Mouse (Mus musculus): ENCODE data around the gene Lcn8. TPM values are rescaled to one million over a fixed set of nuclear protein-coding genes. Genes with fewer than 3 reads are reported as not detected.

Gene Lcn8
- polyA plus RNA-seq (2015; fragmentation: Nextera tagmentation; extraction: Ambion mirVana): not detected in 2 replicates

GRCm38 (mm10) chr2:25652902-25653301, at the start of gene Lcn8:
Lcn8 (plus strand) TSS chr2:25653120.

GRCm38 (mm10) chr2:25607761-25608622, 44.9 kb upstream of the Lcn8 start, which contains the start of gene Rabl6:
Rabl6 (minus strand) TSS chr2:25608521.

GRCm38 (mm10) chr2:25617578-25617977, 35.3 kb upstream of the Lcn8 start, which contains the start of gene Ccdc183:
Ccdc183 (minus strand) TSS chr2:25617678.

GRCm38 (mm10) chr2:25621229-25622200, 31.4 kb upstream of the Lcn8 start, which contains the start of gene Tmem141:
Tmem141 (minus strand) TSS chr2:25622005.

GRCm38 (mm10) chr2:25627811-25628210, 25.1 kb upstream of the Lcn8 start, which contains the start of gene Fcna:
Fcna (minus strand) TSS chr2:25628030.

GRCm38 (mm10) chr2:25657652-25658051, 4.7 kb downstream of the Lcn8 start, which contains the start of gene Lcn5:
Lcn5 (plus strand) TSS chr2:25657952.

GRCm38 (mm10) chr2:25676486-25676885, 23.6 kb downstream of the Lcn8 start, which contains the start of gene Lcn6:
Lcn6 (plus strand) TSS chr2:25676786.

GRCm38 (mm10) chr2:25682426-25682825, 29.5 kb downstream of the Lcn8 start, which contains the start of gene Lcn10:
Lcn10 (plus strand) TSS chr2:25682726.

GRCm38 (mm10) chr2:25699743-25700142, 46.8 kb downstream of the Lcn8 start, which contains the start of gene Obp2a:
Obp2a (plus strand) TSS chr2:25700043.

Other genes with a start within 250 kb of the Lcn8 start
- 0.30 and 0.41 TPM in 2 replicates for gene Fut7, start 229.9 kb upstream of the Lcn8 start, polyA plus RNA-seq (2015; fragmentation: Nextera tagmentation; extraction: Ambion mirVana)
- 11.5 and 17.0 TPM in 2 replicates for gene Abca2, start 224.4 kb upstream of the Lcn8 start, polyA plus RNA-seq (2015; fragmentation: Nextera tagmentation; extraction: Ambion mirVana)
- 1.3 and 1.8 TPM in 2 replicates for gene Clic3, start 196.3 kb upstream of the Lcn8 start, polyA plus RNA-seq (2015; fragmentation: Nextera tagmentation; extraction: Ambion mirVana)
- gene Paxx, start 192.0 kb upstream of the Lcn8 start, polyA plus RNA-seq (2015; fragmentation: Nextera tagmentation; extraction: Ambion mirVana): 131 and 140 TPM in 2 replicates
- gene Ptgds, start 183.1 kb upstream of the Lcn8 start, polyA plus RNA-seq (2015; fragmentation: Nextera tagmentation; extraction: Ambion mirVana): 1,109 and 2,669 TPM in 2 replicates
- gene Lcn12, start 159.2 kb upstream of the Lcn8 start, polyA plus RNA-seq (2015; fragmentation: Nextera tagmentation; extraction: Ambion mirVana): not detected in 2 replicates
- gene Fbxw5, start 152.4 kb upstream of the Lcn8 start, polyA plus RNA-seq (2015; fragmentation: Nextera tagmentation; extraction: Ambion mirVana): 103 and 115 TPM in 2 replicates
- gene C8g, start 151.4 kb upstream of the Lcn8 start, polyA plus RNA-seq (2015; fragmentation: Nextera tagmentation; extraction: Ambion mirVana): 6.2 TPM in 2 replicates
- gene Traf2, start 106.2 kb upstream of the Lcn8 start, polyA plus RNA-seq (2015; fragmentation: Nextera tagmentation; extraction: Ambion mirVana): 11.9 and 12.1 TPM in 2 replicates
- gene Edf1, start 95.3 kb upstream of the Lcn8 start, polyA plus RNA-seq (2015; fragmentation: Nextera tagmentation; extraction: Ambion mirVana): 403 and 421 TPM in 2 replicates
- 1.0 and 3.1 TPM in 2 replicates for gene Mamdc4, start 78.3 kb upstream of the Lcn8 start, polyA plus RNA-seq (2015; fragmentation: Nextera tagmentation; extraction: Ambion mirVana)
- gene Phpt1, start 77.9 kb upstream of the Lcn8 start, polyA plus RNA-seq (2015; fragmentation: Nextera tagmentation; extraction: Ambion mirVana): 251 and 258 TPM in 2 replicates
- gene Ajm1, start 71.4 kb upstream of the Lcn8 start, polyA plus RNA-seq (2015; fragmentation: Nextera tagmentation; extraction: Ambion mirVana): 20.4 and 21.5 TPM in 2 replicates
- gene Rabl6, start 44.6 kb upstream of the Lcn8 start, polyA plus RNA-seq (2015; fragmentation: Nextera tagmentation; extraction: Ambion mirVana): 56.5 and 61.3 TPM in 2 replicates
- 0.45 and 0.50 TPM in 2 replicates for gene Ccdc183, start 35.4 kb upstream of the Lcn8 start, polyA plus RNA-seq (2015; fragmentation: Nextera tagmentation; extraction: Ambion mirVana)
- gene Tmem141, start 31.1 kb upstream of the Lcn8 start, polyA plus RNA-seq (2015; fragmentation: Nextera tagmentation; extraction: Ambion mirVana): 63.4 and 65.7 TPM in 2 replicates
- gene Fcna, start 25.1 kb upstream of the Lcn8 start, polyA plus RNA-seq (2015; fragmentation: Nextera tagmentation; extraction: Ambion mirVana): 13.4 and 13.6 TPM in 2 replicates
- not detected in 2 replicates for gene Lcn5, start 4.8 kb downstream of the Lcn8 start, polyA plus RNA-seq (2015; fragmentation: Nextera tagmentation; extraction: Ambion mirVana)
- gene Lcn6, start 23.7 kb downstream of the Lcn8 start, polyA plus RNA-seq (2015; fragmentation: Nextera tagmentation; extraction: Ambion mirVana): not detected in 2 replicates
- gene Lcn10, start 29.6 kb downstream of the Lcn8 start, polyA plus RNA-seq (2015; fragmentation: Nextera tagmentation; extraction: Ambion mirVana): not detected in 2 replicates
- gene Obp2a, start 46.9 kb downstream of the Lcn8 start, polyA plus RNA-seq (2015; fragmentation: Nextera tagmentation; extraction: Ambion mirVana): not detected in 2 replicates
- 259 and 263 TPM in 2 replicates for gene Bmyc, start 53.6 kb downstream of the Lcn8 start, polyA plus RNA-seq (2015; fragmentation: Nextera tagmentation; extraction: Ambion mirVana)
- gene Obp2b, start 83.9 kb downstream of the Lcn8 start, polyA plus RNA-seq (2015; fragmentation: Nextera tagmentation; extraction: Ambion mirVana): not detected in 2 replicates
- gene Lcn3, start 112.4 kb downstream of the Lcn8 start, polyA plus RNA-seq (2015; fragmentation: Nextera tagmentation; extraction: Ambion mirVana): not detected in 2 replicates
- gene Lcn11, start 123.9 kb downstream of the Lcn8 start, polyA plus RNA-seq (2015; fragmentation: Nextera tagmentation; extraction: Ambion mirVana): not detected in 2 replicates
- not detected in 2 replicates for gene Gm13539, start 129.1 kb downstream of the Lcn8 start, polyA plus RNA-seq (2015; fragmentation: Nextera tagmentation; extraction: Ambion mirVana)
- gene Glt6d1, start 162.7 kb downstream of the Lcn8 start, polyA plus RNA-seq (2015; fragmentation: Nextera tagmentation; extraction: Ambion mirVana): not detected in 2 replicates
- gene Lcn9, start 170.0 kb downstream of the Lcn8 start, polyA plus RNA-seq (2015; fragmentation: Nextera tagmentation; extraction: Ambion mirVana): not detected in 2 replicates
- not detected in 2 replicates for gene Sohlh1, start 194.1 kb downstream of the Lcn8 start, polyA plus RNA-seq (2015; fragmentation: Nextera tagmentation; extraction: Ambion mirVana)
- 32.2 and 34.0 TPM in 2 replicates for gene Kcnt1, start 210.6 kb downstream of the Lcn8 start, polyA plus RNA-seq (2015; fragmentation: Nextera tagmentation; extraction: Ambion mirVana)